Mouse (Mus musculus) lung, embryonic 14.5 days (tissue): Measurements from ENCODE around the gene Plxnb2. TPM values are rescaled to one million over a fixed set of nuclear protein-coding genes. Genes with fewer than 3 reads are reported as not detected.

Source experiments
- ATAC-seq: fragments of 200-750 bp; cut with Nextera tagmentation; 2 replicates; pipeline ENCODE4 v1.8.0; 2017; ENCODE audit warnings: mild to moderate bottlenecking, moderate TSS enrichment, moderate library complexity; ENCODE audit not compliant: insufficient read depth
- DNase-seq: peaks from one replicate; pipeline ENCODE4 v3.0.0-alpha.2; 2015
- H3K27ac ChIP-seq: fragments of 300-500 bp; sonication (generic); 2 replicates; pipeline ENCODE4 v1.5.1; 2014; ENCODE audit warnings: low read depth, mild to moderate bottlenecking, moderate library complexity
- H3K27me3 ChIP-seq: fragments of 300-500 bp; sonication (generic); 2 replicates; pipeline ENCODE4 v1.6.1; 2014; ENCODE audit warnings: low read length, control low read depth; ENCODE audit not compliant: insufficient read depth
- H3K36me3 ChIP-seq: fragments of 300-500 bp; sonication (generic); 2 replicates; pipeline ENCODE4 v1.6.1; 2014; ENCODE audit warnings: control low read depth; ENCODE audit not compliant: insufficient read depth
- H3K4me1 ChIP-seq: fragments of 300-500 bp; sonication (generic); 2 replicates; pipeline ENCODE4 v1.6.1; 2014; ENCODE audit warnings: antibody characterized with exemption, control low read depth; ENCODE audit not compliant: insufficient read depth
- H3K4me2 ChIP-seq: fragments of 300-500 bp; sonication (generic); 2 replicates; pipeline ENCODE4 v1.6.1; 2014; ENCODE audit warnings: mild to moderate bottlenecking
- H3K4me3 ChIP-seq: fragments of 300-500 bp; sonication (generic); 2 replicates; pipeline ENCODE4 v1.5.1; 2014; ENCODE audit warnings: low read depth, low read length
- H3K9ac ChIP-seq: fragments of 300-500 bp; sonication (generic); 2 replicates; pipeline ENCODE4 v1.6.1; 2014
- H3K9me3 ChIP-seq: fragments of 300-500 bp; sonication (generic); 2 replicates; pipeline ENCODE4 v1.6.1; 2016; ENCODE audit warnings: low read depth, low read length, control low read depth
- CTCF ChIP-seq: IDR thresholded peaks from 2 replicates; pipeline ENCODE4 v1.5.1; 2016; ENCODE audit warnings: antibody characterized with exemption, low read depth
- WGBS: fragments of 180-500 bp; shearing (Covaris S2); extraction: QIAGEN DNeasy Blood & Tissue Kit; methylation state at CpG from one replicate; pipeline ENCODE4 v1.1.7; 2014; 5-methylcytosine and 5-hydroxymethylcytosine counted together
- polyA plus RNA-seq: library from polyadenylated mRNA; unstranded; fragments of >200 nt; fragmentation: Nextera tagmentation; extraction: Ambion mirVana; gene quantifications from 2 replicates; pipeline ENCODE4 v1.2.1, GENCODE M21; 2014

Gene Plxnb2
- polyA plus RNA-seq, 1 experiment from 2014 or later, result 156 TPM

- peaks cover 37% of the 10 kb centered on the region for H3K27me3 ChIP-seq
- H3K4me1 ChIP-seq, result 0 out of 2 replicates have a peak, but pooled peaks cover 2% of the 10 kb centered on the region
- H3K4me3 ChIP-seq, result no peak overlapping the region
- H3K9me3 ChIP-seq, result no peaks in the 10 kb centered on the region
- H3K36me3 ChIP-seq, result no peaks in the 10 kb centered on the region
- ATAC-seq (no peak), DNase-seq (no peak)
- TF ChIP-seq CTCF, result no peak
- no peak overlapping the region for H3K9ac ChIP-seq
- H3K27ac ChIP-seq, result no peak overlapping the region
- H3K4me2 ChIP-seq, result no peak overlapping the region
- 87% methylated on average over 6 of the region's 6 CpGs for WGBS
These were observed 42.1 kb downstream of the Plxnb2 start for GRCm38 (mm10) chr15:89138531-89138930.

- H3K4me1 ChIP-seq, result 0 out of 2 replicates have a peak, but pooled peaks cover 2% of the 10 kb centered on the region
These were observed 42.6 kb downstream of the Plxnb2 start for GRCm38 (mm10) chr15:89138046-89138405.

GRCm38 (mm10) chr15:89137378-89138045 lies 43.1 kb downstream of the Plxnb2 start:
- H3K9ac ChIP-seq, result no peak overlapping the region
- no peak for ATAC-seq

More at GRCm38 (mm10) chr15:89138046-89138405, 42.6 kb downstream of the Plxnb2 start:
- no peak overlapping the region for H3K4me3 ChIP-seq
- WGBS, result 78% methylated on average over 7 of the region's 7 CpGs
- no peaks in the 10 kb centered on the region for H3K9me3 ChIP-seq
- H3K4me2 ChIP-seq, result no peak overlapping the region
- H3K36me3 ChIP-seq, result no peaks in the 10 kb centered on the region
- peaks cover 37% of the 10 kb centered on the region for H3K27me3 ChIP-seq
- ATAC-seq (no peak), DNase-seq (no peak)
- H3K9ac ChIP-seq, result no peak overlapping the region
- TF ChIP-seq CTCF, result no peak
- H3K27ac ChIP-seq, result no peak overlapping the region

GRCm38 (mm10) chr15:89136461-89137155 lies 44.0 kb downstream of the Plxnb2 start:
- 0 out of 2 replicates have a peak, but pooled peaks cover 2% of the 10 kb centered on the region for H3K4me1 ChIP-seq
- WGBS, result 92% methylated on average over 4 of the region's 5 CpGs
- no peaks in the 10 kb centered on the region for H3K36me3 ChIP-seq
- no peaks in the 10 kb centered on the region for H3K9me3 ChIP-seq
- DNase-seq, result no peak
- no peak overlapping the region for H3K4me2 ChIP-seq
- peaks cover 31% of the 10 kb centered on the region for H3K27me3 ChIP-seq
- ATAC-seq, result no peak
- H3K27ac ChIP-seq, result no peak overlapping the region
- no peak for TF ChIP-seq CTCF
- no peak overlapping the region for H3K9ac ChIP-seq
- no peak overlapping the region for H3K4me3 ChIP-seq

More at GRCm38 (mm10) chr15:89137378-89138045, 43.1 kb downstream of the Plxnb2 start:
- DNase-seq, result no peak
- Histone ChIP-seq H3K27me3 (peaks cover 37% of the 10 kb centered on the region), H3K4me3 (no peak overlapping the region), H3K36me3 (no peaks in the 10 kb centered on the region), H3K4me2 (no peak overlapping the region), H3K27ac (no peak overlapping the region), H3K4me1 (0 out of 2 replicates have a peak, but pooled peaks cover 2% of the 10 kb centered on the region), H3K9me3 (no peaks in the 10 kb centered on the region)
- TF ChIP-seq CTCF, result no peak
- WGBS, result 68% methylated on average over 11 of the region's 11 CpGs

- H3K9me3 ChIP-seq, result no peaks in the 10 kb centered on the region
- H3K4me3 ChIP-seq, result no peak overlapping the region
- no peaks in the 10 kb centered on the region for H3K36me3 ChIP-seq
- H3K27ac ChIP-seq, result no peak overlapping the region
- WGBS, result 81% methylated on average over 3 of the region's 3 CpGs
- ATAC-seq, result no peak
- H3K4me1 ChIP-seq, result 0 out of 2 replicates have a peak, but pooled peaks cover 3% of the 10 kb centered on the region
- no peak overlapping the region for H3K9ac ChIP-seq
- H3K27me3 ChIP-seq, result no peaks in the 10 kb centered on the region
- no peak for TF ChIP-seq CTCF
- H3K4me2 ChIP-seq, result no peak overlapping the region
- DNase-seq, result no peak
These were observed 49.3 kb downstream of the Plxnb2 start for GRCm38 (mm10) chr15:89131316-89131715.

- H3K9me3 ChIP-seq, result no peaks in the 10 kb centered on the region
- no peak overlapping the region for H3K27ac ChIP-seq
- H3K4me1 ChIP-seq, result 0 out of 2 replicates have a peak, but pooled peaks cover 3% of the 10 kb centered on the region
- 0 out of 2 replicates have a peak, but pooled peaks cover 3% of the 10 kb centered on the region for H3K36me3 ChIP-seq
- ATAC-seq, result no peak
- no peak overlapping the region for H3K4me3 ChIP-seq
- no peaks in the 10 kb centered on the region for H3K27me3 ChIP-seq
- H3K9ac ChIP-seq, result no peak overlapping the region
- DNase-seq, result no peak
- H3K4me2 ChIP-seq, result no peak overlapping the region
- no peak for TF ChIP-seq CTCF
These were observed 50.3 kb downstream of the Plxnb2 start for GRCm38 (mm10) chr15:89130245-89130644.
